Mouse (Mus musculus) lung, embryonic 14.5 days (tissue): ENCODE results near the gene Clasrp. TPM values are rescaled to one million over a fixed set of nuclear protein-coding genes. Genes with fewer than 3 reads are reported as not detected.

Experiments used
- ATAC-seq: fragments of 200-750 bp; cut with Nextera tagmentation; 2 replicates; pipeline ENCODE4 v1.8.0; 2017; ENCODE audit warnings: mild to moderate bottlenecking, moderate TSS enrichment, moderate library complexity; ENCODE audit not compliant: insufficient read depth
- DNase-seq: peaks from one replicate; pipeline ENCODE4 v3.0.0-alpha.2; 2015
- H3K27ac ChIP-seq: fragments of 300-500 bp; sonication (generic); 2 replicates; pipeline ENCODE4 v1.5.1; 2014; ENCODE audit warnings: low read depth, mild to moderate bottlenecking, moderate library complexity
- H3K27me3 ChIP-seq: fragments of 300-500 bp; sonication (generic); 2 replicates; pipeline ENCODE4 v1.6.1; 2014; ENCODE audit warnings: low read length, control low read depth; ENCODE audit not compliant: insufficient read depth
- H3K36me3 ChIP-seq: fragments of 300-500 bp; sonication (generic); 2 replicates; pipeline ENCODE4 v1.6.1; 2014; ENCODE audit warnings: control low read depth; ENCODE audit not compliant: insufficient read depth
- H3K4me1 ChIP-seq: fragments of 300-500 bp; sonication (generic); 2 replicates; pipeline ENCODE4 v1.6.1; 2014; ENCODE audit warnings: antibody characterized with exemption, control low read depth; ENCODE audit not compliant: insufficient read depth
- H3K4me2 ChIP-seq: fragments of 300-500 bp; sonication (generic); 2 replicates; pipeline ENCODE4 v1.6.1; 2014; ENCODE audit warnings: mild to moderate bottlenecking
- H3K4me3 ChIP-seq: fragments of 300-500 bp; sonication (generic); 2 replicates; pipeline ENCODE4 v1.5.1; 2014; ENCODE audit warnings: low read depth, low read length
- H3K9ac ChIP-seq: fragments of 300-500 bp; sonication (generic); 2 replicates; pipeline ENCODE4 v1.6.1; 2014
- H3K9me3 ChIP-seq: fragments of 300-500 bp; sonication (generic); 2 replicates; pipeline ENCODE4 v1.6.1; 2016; ENCODE audit warnings: low read depth, low read length, control low read depth
- CTCF ChIP-seq: IDR thresholded peaks from 2 replicates; pipeline ENCODE4 v1.5.1; 2016; ENCODE audit warnings: antibody characterized with exemption, low read depth
- WGBS: fragments of 180-500 bp; shearing (Covaris S2); extraction: QIAGEN DNeasy Blood & Tissue Kit; methylation state at CpG from one replicate; pipeline ENCODE4 v1.1.7; 2014; 5-methylcytosine and 5-hydroxymethylcytosine counted together
- polyA plus RNA-seq: library from polyadenylated mRNA; unstranded; fragments of >200 nt; fragmentation: Nextera tagmentation; extraction: Ambion mirVana; gene quantifications from 2 replicates; pipeline ENCODE4 v1.2.1, GENCODE M21; 2014

Gene Clasrp
- 46.9 and 51.5 TPM in 2 replicates for polyA plus RNA-seq

- no peak; the same call in 1 of the 2 replicates for TF ChIP-seq CTCF
- H3K4me1 ChIP-seq = peaks cover 9% of the 10 kb centered on the region
- WGBS = under 1% methylated on average over 57 of the region's 57 CpGs
- no peaks in the 10 kb centered on the region for H3K9me3 ChIP-seq
- no peaks in the 10 kb centered on the region for H3K27me3 ChIP-seq
- peak within 1 kb of the TSS; percentile 95 for H3K9ac ChIP-seq
- peak within 1 kb of the TSS; percentile 78; the same call in 1 of the 2 replicates for H3K27ac ChIP-seq
- peak; percentile 99 for DNase-seq
- peaks cover 32% of the 10 kb centered on the region for H3K36me3 ChIP-seq
- peak within 1 kb of the TSS; percentile 93 for H3K4me2 ChIP-seq
- ATAC-seq = peak; percentile 93
- H3K4me3 ChIP-seq = peak within 1 kb of the TSS; percentile 96
Observed at GRCm38 (mm10) chr7:19603849-19604605, at the start of gene Clasrp. Gene Clasrp, minus strand, starts transcription at chr7:19604486.

GRCm38 (mm10) chr7:19652614-19653013, 48.3 kb upstream of the Clasrp start:
- H3K9ac ChIP-seq = no peak overlapping the region
- peaks cover 79% of the 10 kb centered on the region for H3K36me3 ChIP-seq
- no peaks in the 10 kb centered on the region for H3K27me3 ChIP-seq
- no peaks in the 10 kb centered on the region for H3K9me3 ChIP-seq
- no peak for ATAC-seq
- no peak for DNase-seq
- no peak overlapping the region for H3K4me3 ChIP-seq
- no peaks in the 10 kb centered on the region for H3K4me1 ChIP-seq
- WGBS = 84% methylated on average over 2 of the region's 2 CpGs
- H3K4me2 ChIP-seq = no peak overlapping the region
- TF ChIP-seq CTCF = no peak
- no peak overlapping the region for H3K27ac ChIP-seq

GRCm38 (mm10) chr7:19651063-19651786, 46.9 kb upstream of the Clasrp start:
- no peak overlapping the region for H3K9ac ChIP-seq
- no peak overlapping the region for H3K4me2 ChIP-seq
- no peaks in the 10 kb centered on the region for H3K4me1 ChIP-seq
- ATAC-seq = no peak
- H3K4me3 ChIP-seq = no peak overlapping the region
- TF ChIP-seq CTCF = no peak
- no peaks in the 10 kb centered on the region for H3K27me3 ChIP-seq
- no peak overlapping the region for H3K27ac ChIP-seq
- H3K9me3 ChIP-seq = no peaks in the 10 kb centered on the region
- 88% methylated on average over 6 of the region's 6 CpGs for WGBS
- DNase-seq = no peak
- H3K36me3 ChIP-seq = peaks cover 85% of the 10 kb centered on the region

GRCm38 (mm10) chr7:19641223-19641622, 36.9 kb upstream of the Clasrp start:
- no peak for TF ChIP-seq CTCF
- Histone ChIP-seq H3K4me1 (no peaks in the 10 kb centered on the region), H3K4me2 (no peak overlapping the region), H3K27me3 (no peaks in the 10 kb centered on the region), H3K4me3 (no peak overlapping the region), H3K27ac (no peak overlapping the region), H3K36me3 (peaks cover 98% of the 10 kb centered on the region), H3K9ac (no peak overlapping the region), H3K9me3 (no peaks in the 10 kb centered on the region)
- ATAC-seq = no peak
- WGBS = 90% methylated on average over 4 of the region's 4 CpGs
- DNase-seq = no peak

GRCm38 (mm10) chr7:19635074-19635827, 31.0 kb upstream of the Clasrp start:
- Histone ChIP-seq H3K27me3 (no peaks in the 10 kb centered on the region), H3K36me3 (peaks cover 85% of the 10 kb centered on the region), H3K9me3 (no peaks in the 10 kb centered on the region), H3K4me2 (no peak overlapping the region), H3K4me3 (no peak overlapping the region), H3K4me1 (no peaks in the 10 kb centered on the region), H3K9ac (no peak overlapping the region), H3K27ac (no peak overlapping the region)
- TF ChIP-seq CTCF = no peak
- ATAC-seq (no peak), DNase-seq (no peak)
- WGBS = 86% methylated on average over 11 of the region's 11 CpGs

GRCm38 (mm10) chr7:19634591-19634990, 30.3 kb upstream of the Clasrp start:
- H3K9ac ChIP-seq = no peak overlapping the region
- 83% methylated on average over 2 of the region's 2 CpGs for WGBS
- H3K36me3 ChIP-seq = peaks cover 78% of the 10 kb centered on the region
- no peak overlapping the region for H3K4me2 ChIP-seq
- H3K4me1 ChIP-seq = no peaks in the 10 kb centered on the region
- no peak for TF ChIP-seq CTCF
- no peak overlapping the region for H3K4me3 ChIP-seq
- DNase-seq (no peak), ATAC-seq (no peak)
- H3K9me3 ChIP-seq = no peaks in the 10 kb centered on the region
- no peaks in the 10 kb centered on the region for H3K27me3 ChIP-seq
- no peak overlapping the region for H3K27ac ChIP-seq

GRCm38 (mm10) chr7:19633855-19634254, 29.6 kb upstream of the Clasrp start:
- ATAC-seq = no peak
- no peak overlapping the region for H3K4me3 ChIP-seq
- H3K27ac ChIP-seq = no peak overlapping the region
- H3K9me3 ChIP-seq = no peaks in the 10 kb centered on the region
- 92% methylated on average over 15 of the region's 15 CpGs for WGBS
- peaks cover 71% of the 10 kb centered on the region for H3K36me3 ChIP-seq
- H3K27me3 ChIP-seq = no peaks in the 10 kb centered on the region
- no peaks in the 10 kb centered on the region for H3K4me1 ChIP-seq
- H3K9ac ChIP-seq = no peak overlapping the region
- no peak for DNase-seq
- no peak overlapping the region for H3K4me2 ChIP-seq
- TF ChIP-seq CTCF = no peak
